Mouse (Mus musculus) heart, postnatal 0 days (tissue): ENCODE measurements around the gene Trit1.

Source experiments
- CTCF ChIP-seq: IDR thresholded peaks from 2 replicates; pipeline ENCODE4 v1.5.1; 2016; ENCODE audit warnings: antibody characterized with exemption, control low read depth, low read depth
- EP300 ChIP-seq: IDR thresholded peaks from 2 replicates; pipeline ENCODE4 v1.6.1; 2016; ENCODE audit warnings: antibody characterized with exemption, low read depth

GRCm38 (mm10) chr4:123026597-123026996, 10.2 kb downstream of the Trit1 start:
- TF ChIP-seq CTCF (no peak), EP300 (no peak)
